Mouse (Mus musculus) monocyte, adult 5-6 weeks (primary cell): ENCODE measurements around the gene Mllt3. TPM values are rescaled to one million over a fixed set of nuclear protein-coding genes. Genes with fewer than 3 reads are reported as not detected.
"Not testable (repeated sequence)": the region's sequence is repeated elsewhere in the genome, so short reads cannot be mapped to it uniquely, and the experiment has no call there.

Experiments used
- ATAC-seq: fragments of 153-309, 156-312 bp; replicated peaks from 2 replicates; pipeline ENCODE4 v1.8.0; 2017; ENCODE audit warnings: mild to moderate bottlenecking; ENCODE audit not compliant: low TSS enrichment, insufficient number of reproducible peaks, severe bottlenecking, poor library complexity, low FRiP score
- total RNA-seq: library from RNA; stranded (forward); fragments of 200-1000, 200-491, 200-594 nt; gene quantifications from 3 replicates; pipeline ENCODE4 v1.2.3, GENCODE M21; 2017

Gene Mllt3
- total RNA-seq, 1 experiment from 2014 or later: 13.2 TPM

GRCm38 (mm10) chr4:88017452-88018350 is 15.5 kb downstream of the Mllt3 start:
- ATAC-seq: no peak

- ATAC-seq: no peak
Measured at GRCm38 (mm10) chr4:88015765-88016164, 17.4 kb downstream of the Mllt3 start.

GRCm38 (mm10) chr4:88015261-88015660 is 17.9 kb downstream of the Mllt3 start:
- ATAC-seq: no peak

- ATAC-seq: no peak
Measured at GRCm38 (mm10) chr4:88012774-88013173, 20.4 kb downstream of the Mllt3 start.

GRCm38 (mm10) chr4:88011870-88012572 is 21.1 kb downstream of the Mllt3 start:
- ATAC-seq: no peak

- 0 out of 2 replicates have a peak, but pooled peaks have one; percentile 40 for ATAC-seq
Measured at GRCm38 (mm10) chr4:88010441-88010840, 22.7 kb downstream of the Mllt3 start.

- ATAC-seq: peak; percentile 84
Measured at GRCm38 (mm10) chr4:88005801-88006200, 27.4 kb downstream of the Mllt3 start.

GRCm38 (mm10) chr4:88003159-88003948 is 29.8 kb downstream of the Mllt3 start:
- peak; percentile 22; the same call in 1 of the 2 replicates for ATAC-seq

- ATAC-seq: no peak
Measured at GRCm38 (mm10) chr4:87991710-87992109, 41.5 kb downstream of the Mllt3 start.

GRCm38 (mm10) chr4:87990940-87991339 is 42.2 kb downstream of the Mllt3 start:
- no peak for ATAC-seq

GRCm38 (mm10) chr4:87985281-87985680 is 47.9 kb downstream of the Mllt3 start:
- ATAC-seq: no peak

- 0 out of 2 replicates have a peak, but pooled peaks have one; percentile 9 for ATAC-seq
Measured at GRCm38 (mm10) chr4:87984589-87984988, 48.6 kb downstream of the Mllt3 start.

- ATAC-seq: no peak
Measured at GRCm38 (mm10) chr4:87984091-87984490, 49.1 kb downstream of the Mllt3 start.

- ATAC-seq: no peak
Measured at GRCm38 (mm10) chr4:87982578-87982977, 50.6 kb downstream of the Mllt3 start.

- ATAC-seq: no peak
Measured at GRCm38 (mm10) chr4:87977820-87978448, 55.2 kb downstream of the Mllt3 start.

- ATAC-seq: no peak
Measured at GRCm38 (mm10) chr4:87965836-87966235, 67.3 kb downstream of the Mllt3 start.

- not testable (repeated sequence) for ATAC-seq
Measured at GRCm38 (mm10) chr4:87964890-87965289, 68.3 kb downstream of the Mllt3 start.

GRCm38 (mm10) chr4:87963773-87964076 is 69.4 kb downstream of the Mllt3 start:
- ATAC-seq: no peak
